Mouse (Mus musculus) hindbrain, embryonic 14.5 days (tissue): Measurements from ENCODE around the gene Map4. TPM values are rescaled to one million over a fixed set of nuclear protein-coding genes. Genes with fewer than 3 reads are reported as not detected.
A peak's percentile ranks its signal among the peaks of the same experiment; 100 is the strongest.
"Not testable (repeated sequence)": the region's sequence is repeated elsewhere in the genome, so short reads cannot be mapped to it uniquely, and the experiment has no call there.

Source experiments
- ATAC-seq: fragments of 200-750 bp; cut with Nextera tagmentation; 2 replicates; pipeline ENCODE4 v1.8.0; 2017; ENCODE audit warnings: moderate number of reproducible peaks, mild to moderate bottlenecking, moderate TSS enrichment, moderate library complexity; ENCODE audit not compliant: low FRiP score
- DNase-seq: peaks from one replicate; pipeline ENCODE4 v3.0.0-alpha.2; 2015; ENCODE audit warnings: low spot score
- H3K27ac ChIP-seq: fragments of 300-500 bp; sonication (generic); 2 replicates; pipeline ENCODE4 v1.5.1; 2014; ENCODE audit warnings: mild to moderate bottlenecking, moderate library complexity
- H3K27me3 ChIP-seq: fragments of 300-500 bp; sonication (generic); 2 replicates; pipeline ENCODE4 v1.6.1; 2014; ENCODE audit warnings: mild to moderate bottlenecking, low read length, mixed read lengths; ENCODE audit not compliant: control insufficient read depth, insufficient read depth
- H3K36me3 ChIP-seq: fragments of 300-500 bp; sonication (generic); replicated peaks from 2 replicates; pipeline ENCODE4 v1.6.1; 2014; ENCODE audit not compliant: control insufficient read depth, insufficient read depth
- H3K4me1 ChIP-seq: fragments of 300-500 bp; sonication (generic); replicated peaks from 2 replicates; pipeline ENCODE4 v1.6.1; 2014; ENCODE audit warnings: antibody characterized with exemption, low read length, mixed read lengths; ENCODE audit not compliant: control insufficient read depth, insufficient read depth
- H3K4me2 ChIP-seq: fragments of 300-500 bp; sonication (generic); replicated peaks from 2 replicates; pipeline ENCODE4 v1.6.1; 2014; ENCODE audit warnings: mild to moderate bottlenecking, moderate library complexity
- H3K4me3 ChIP-seq: fragments of 300-500 bp; sonication (generic); replicated peaks from 2 replicates; pipeline ENCODE4 v1.5.1; 2014; ENCODE audit warnings: mild to moderate bottlenecking, low read length
- H3K9ac ChIP-seq: fragments of 300-500 bp; sonication (generic); 2 replicates; pipeline ENCODE4 v1.6.1; 2014
- H3K9me3 ChIP-seq: fragments of 300-500 bp; sonication (generic); 2 replicates; pipeline ENCODE4 v1.6.1; 2016; ENCODE audit warnings: low read length; ENCODE audit not compliant: control insufficient read depth
- WGBS: fragments of 180-500 bp; shearing (Covaris S2); extraction: QIAGEN DNeasy Blood & Tissue Kit; methylation state at CpG from one replicate; pipeline ENCODE4 v1.1.7; 2014; 5-methylcytosine and 5-hydroxymethylcytosine counted together
- polyA plus RNA-seq: library from polyadenylated mRNA; unstranded; fragments of >200 nt; fragmentation: Nextera tagmentation; extraction: Ambion mirVana; gene quantifications from 2 replicates; pipeline ENCODE4 v1.2.1, GENCODE M21; 2014

Gene Map4
- polyA plus RNA-seq, 1 experiment from 2014 or later: 189 TPM

DNA sequence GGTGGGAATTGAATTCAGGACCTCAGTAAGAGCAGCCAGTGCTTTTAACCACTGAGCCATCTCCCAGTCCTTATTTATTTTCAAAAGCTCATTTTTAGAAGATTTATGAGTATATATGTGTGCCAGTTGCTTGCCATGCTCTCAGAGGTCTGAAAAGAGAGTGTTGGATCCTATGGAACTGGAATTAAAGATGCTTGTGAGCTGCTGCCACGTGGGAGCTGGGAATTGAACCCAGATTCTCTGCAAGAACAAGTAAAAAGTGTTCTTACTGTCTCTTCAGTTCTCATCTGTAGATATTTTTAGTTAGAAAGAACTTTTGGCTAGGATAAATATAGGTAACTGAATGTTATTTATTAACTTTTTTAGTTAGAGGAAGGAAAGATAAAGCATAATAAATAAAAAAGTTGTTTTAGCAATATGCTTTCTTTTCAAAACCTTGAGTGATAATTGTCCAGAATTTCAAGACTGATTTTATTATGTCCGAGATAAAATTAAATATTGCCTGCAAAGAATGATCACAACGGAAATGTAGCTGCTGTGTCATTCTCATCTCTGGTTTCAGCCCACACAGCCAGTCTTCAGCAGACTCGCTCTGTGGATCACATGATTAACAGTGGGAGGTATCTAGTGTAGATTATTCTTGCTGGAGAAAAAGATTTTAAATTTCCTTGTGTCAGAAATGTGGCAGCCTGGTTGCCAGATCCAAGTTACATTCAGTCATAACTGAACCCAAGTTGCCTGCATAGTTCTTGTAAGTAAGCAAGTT, 37.3 kb downstream of the Map4 start:
- 71% methylated on average over 4 of the region's 4 CpGs for WGBS
- no peaks in the 10 kb centered on the region for H3K9me3 ChIP-seq
- DNase-seq: no peak
- H3K36me3 ChIP-seq: no peaks in the 10 kb centered on the region
- no peak for ATAC-seq
- H3K4me3 ChIP-seq: no peak overlapping the region
- H3K4me2 ChIP-seq: no peak overlapping the region
- H3K9ac ChIP-seq: no peak overlapping the region
- H3K27ac ChIP-seq: no peak overlapping the region
- H3K4me1 ChIP-seq: 0 out of 2 replicates have a peak, but pooled peaks cover 4% of the 10 kb centered on the region
- no peaks in the 10 kb centered on the region for H3K27me3 ChIP-seq

DNA sequence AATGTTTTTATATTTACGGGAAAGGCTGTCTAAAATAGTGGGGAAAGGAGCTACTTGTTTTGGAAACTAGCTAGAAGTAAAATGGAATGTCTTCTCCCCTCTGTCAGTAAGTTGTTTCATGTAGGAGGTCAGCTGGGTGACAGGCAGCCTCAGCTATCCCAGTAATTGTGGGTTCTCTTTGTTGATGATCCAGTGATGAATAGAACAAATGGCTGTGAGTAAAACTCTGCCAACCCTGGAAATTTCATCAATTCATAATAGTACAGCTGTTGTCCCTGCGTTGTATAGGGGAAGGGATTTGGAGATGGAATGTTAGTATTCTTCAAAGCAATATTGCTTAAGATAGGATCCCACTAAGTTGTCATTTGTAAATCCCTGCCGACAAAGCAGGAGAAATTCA, 37.9 kb downstream of the Map4 start:
- H3K4me2 ChIP-seq: no peak overlapping the region
- WGBS: 73% methylated on average over 3 of the region's 3 CpGs
- no peak for ATAC-seq

DNA sequence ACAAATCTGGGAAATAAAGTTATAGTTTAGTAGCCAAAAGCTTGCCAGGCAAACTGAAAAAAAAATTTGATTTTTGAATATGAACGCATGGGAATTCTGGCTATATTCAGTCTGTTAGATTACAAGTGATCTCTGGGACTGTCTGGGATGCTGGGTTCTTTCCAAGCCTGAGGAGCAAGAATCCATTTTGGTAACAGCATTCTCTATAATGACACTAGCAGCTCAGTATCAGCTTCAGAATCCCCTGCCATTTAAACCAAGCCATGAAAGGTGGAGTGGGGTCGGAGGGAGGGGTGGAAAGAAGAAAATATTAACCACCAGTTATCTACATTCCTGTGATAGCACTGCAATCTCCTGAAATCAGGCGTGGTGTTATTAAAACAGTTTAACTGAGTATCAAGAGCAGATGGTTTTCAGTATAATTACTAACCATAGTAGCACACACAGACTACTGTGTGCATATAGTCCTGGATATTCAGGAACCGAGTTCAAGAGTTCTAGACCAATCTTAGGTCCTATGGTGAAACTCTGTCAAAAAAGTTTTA, 38.6 kb downstream of the Map4 start:
- Histone ChIP-seq H3K27me3 (no peaks in the 10 kb centered on the region), H3K4me1 (0 out of 2 replicates have a peak, but pooled peaks cover 4% of the 10 kb centered on the region), H3K36me3 (no peaks in the 10 kb centered on the region), H3K9me3 (no peaks in the 10 kb centered on the region), H3K4me2 (no peak overlapping the region), H3K4me3 (no peak overlapping the region), H3K9ac (no peak overlapping the region), H3K27ac (no peak overlapping the region)
- ATAC-seq (no peak), DNase-seq (no peak)
- 94% methylated on average over 4 of the region's 4 CpGs for WGBS

More for the DNA sequence above, 37.9 kb downstream of the Map4 start:
- no peak overlapping the region for H3K9ac ChIP-seq
- H3K4me1 ChIP-seq: 0 out of 2 replicates have a peak, but pooled peaks cover 4% of the 10 kb centered on the region
- no peak overlapping the region for H3K27ac ChIP-seq
- no peaks in the 10 kb centered on the region for H3K27me3 ChIP-seq
- no peak overlapping the region for H3K4me3 ChIP-seq
- H3K9me3 ChIP-seq: no peaks in the 10 kb centered on the region
- no peak for DNase-seq
- no peaks in the 10 kb centered on the region for H3K36me3 ChIP-seq

DNA sequence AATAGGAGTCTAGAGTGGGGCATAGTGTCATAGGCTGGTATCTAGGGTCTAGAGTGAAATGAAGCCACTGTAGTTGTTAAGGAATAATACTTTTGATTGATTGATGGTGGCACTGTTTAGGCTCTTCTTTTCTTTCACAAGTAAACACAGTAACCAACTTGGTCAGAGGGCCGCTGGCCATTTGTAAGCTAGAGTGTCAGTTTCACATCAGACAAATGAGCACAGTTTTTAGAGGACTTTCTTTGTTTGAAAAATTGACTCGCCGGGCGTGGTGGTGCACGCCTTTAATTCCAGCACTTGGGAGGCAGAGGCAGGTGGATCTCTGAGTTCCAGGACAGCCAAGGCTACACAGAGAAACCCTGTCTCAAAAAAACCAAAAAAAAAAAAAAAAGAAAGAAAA, 40.5 kb downstream of the Map4 start:
- not testable (repeated sequence) for H3K27ac ChIP-seq, H3K36me3 ChIP-seq, H3K27me3 ChIP-seq, DNase-seq, H3K4me2 ChIP-seq, H3K4me3 ChIP-seq, ATAC-seq, H3K9me3 ChIP-seq, H3K4me1 ChIP-seq, H3K9ac ChIP-seq
- 97% methylated on average over 5 of the region's 5 CpGs for WGBS

DNA sequence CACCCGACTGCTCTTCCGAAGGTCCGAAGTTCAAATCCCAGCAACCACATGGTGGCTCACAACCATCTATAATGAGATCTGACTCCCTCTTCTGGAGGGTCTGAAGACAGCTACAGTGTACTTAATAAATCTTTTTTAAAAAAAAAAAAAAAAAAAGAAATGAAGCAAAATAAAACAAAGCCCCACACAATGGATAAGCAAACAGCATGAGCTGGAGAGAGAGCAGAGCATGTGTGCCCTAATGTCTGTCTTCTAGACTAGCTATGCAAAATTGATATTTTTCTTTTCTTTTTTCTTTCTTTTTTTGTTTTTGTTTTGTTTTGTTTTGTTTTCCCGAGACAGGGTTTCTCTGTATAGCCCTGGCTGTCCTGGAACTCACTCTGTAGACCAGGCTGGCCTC, 49.0 kb downstream of the Map4 start:
- H3K9me3 ChIP-seq, DNase-seq, H3K9ac ChIP-seq, H3K27me3 ChIP-seq, H3K4me3 ChIP-seq, H3K4me1 ChIP-seq, H3K4me2 ChIP-seq, ATAC-seq, H3K27ac ChIP-seq: not testable (repeated sequence)
- 97% methylated on average over 4 of the region's 4 CpGs for WGBS
- H3K36me3 ChIP-seq: peaks cover 28% of the 10 kb centered on the region

DNA sequence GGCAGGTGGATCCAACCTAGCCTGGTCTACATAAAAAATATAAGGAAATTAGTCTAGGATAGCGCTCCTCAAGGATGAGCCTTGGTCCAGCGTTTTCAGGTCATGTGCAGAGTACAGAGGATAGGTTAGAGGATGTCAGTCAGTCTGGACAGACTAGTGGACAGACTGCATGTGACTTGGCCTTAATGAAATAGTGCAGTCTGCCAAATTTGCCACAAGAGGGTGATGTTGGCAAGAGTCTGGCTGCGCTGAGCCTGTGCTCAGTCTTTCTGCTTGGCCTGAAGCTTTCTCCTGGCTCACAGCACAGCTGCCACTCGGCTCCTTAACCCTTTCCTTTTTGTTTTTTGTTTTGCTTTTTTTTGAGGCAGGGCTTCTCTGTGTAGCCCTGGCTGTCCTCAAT, 54.2 kb downstream of the Map4 start:
- Histone ChIP-seq H3K27ac (no peak overlapping the region), H3K4me2 (no peak overlapping the region), H3K27me3 (no peaks in the 10 kb centered on the region), H3K9me3 (no peaks in the 10 kb centered on the region), H3K36me3 (peaks cover 22% of the 10 kb centered on the region), H3K9ac (no peak overlapping the region), H3K4me3 (no peak overlapping the region), H3K4me1 (no peaks in the 10 kb centered on the region)
- peak; percentile 79 for DNase-seq
- 23% methylated on average over 4 of the region's 4 CpGs for WGBS
- ATAC-seq: peak; percentile 46; the same call in 1 of the 2 replicates

DNA sequence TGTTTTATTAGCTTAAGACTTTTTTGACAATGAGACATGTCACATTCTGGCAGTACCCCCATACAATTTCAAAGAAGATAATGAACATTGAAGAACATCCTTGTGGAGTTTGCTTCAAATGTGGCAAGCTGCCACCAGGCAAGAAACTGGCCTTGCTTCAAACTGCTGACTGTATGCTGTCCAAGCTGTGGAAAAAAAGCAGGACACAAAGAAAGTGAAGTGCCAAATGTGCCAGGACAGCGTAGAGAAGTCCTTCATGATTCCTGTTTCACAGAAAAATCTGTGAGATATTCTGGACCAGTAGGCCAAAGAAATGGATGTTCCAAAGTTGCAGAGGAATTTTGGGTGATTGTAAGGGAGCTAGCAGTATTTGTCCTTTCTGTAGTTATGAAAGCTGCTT, 57.8 kb downstream of the Map4 start:
- Histone ChIP-seq H3K9ac (no peak overlapping the region), H3K9me3 (no peaks in the 10 kb centered on the region), H3K27ac (0 out of 2 replicates have a peak overlapping the region, but pooled peaks have one; percentile 29), H3K4me2 (no peak overlapping the region), H3K4me3 (no peak overlapping the region), H3K36me3 (no peaks in the 10 kb centered on the region; the same call in 1 of the 2 replicates), H3K27me3 (no peaks in the 10 kb centered on the region), H3K4me1 (no peaks in the 10 kb centered on the region)
- 86% methylated on average over 1 of the region's 1 CpGs for WGBS
- DNase-seq: no peak
- no peak for ATAC-seq

DNA sequence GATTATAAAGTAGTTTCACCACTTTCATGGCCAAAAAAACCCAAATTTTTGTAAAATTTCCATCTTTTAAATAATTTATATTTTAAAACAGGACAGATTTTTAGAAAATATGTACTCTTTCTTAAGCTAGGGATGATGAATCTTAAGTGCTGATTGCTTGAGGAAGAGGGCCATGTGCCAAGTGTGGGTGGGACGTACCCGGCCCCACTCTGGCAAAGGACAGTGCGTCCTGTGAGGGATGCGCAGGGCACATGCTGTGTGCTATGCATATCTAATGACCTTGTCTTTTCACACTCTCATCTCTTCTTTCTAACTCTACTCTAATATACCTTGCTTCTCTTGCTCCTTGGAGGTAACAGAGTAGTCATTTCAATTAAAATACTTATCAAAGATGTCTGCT, 66.2 kb downstream of the Map4 start:
- Histone ChIP-seq H3K27me3 (no peaks in the 10 kb centered on the region), H3K9me3 (no peaks in the 10 kb centered on the region), H3K36me3 (peaks cover 9% of the 10 kb centered on the region), H3K9ac (no peak overlapping the region), H3K4me3 (no peak overlapping the region), H3K27ac (no peak overlapping the region), H3K4me2 (no peak overlapping the region), H3K4me1 (no peaks in the 10 kb centered on the region)
- WGBS: 47% methylated on average over 4 of the region's 4 CpGs
- ATAC-seq (no peak), DNase-seq (no peak)

DNA sequence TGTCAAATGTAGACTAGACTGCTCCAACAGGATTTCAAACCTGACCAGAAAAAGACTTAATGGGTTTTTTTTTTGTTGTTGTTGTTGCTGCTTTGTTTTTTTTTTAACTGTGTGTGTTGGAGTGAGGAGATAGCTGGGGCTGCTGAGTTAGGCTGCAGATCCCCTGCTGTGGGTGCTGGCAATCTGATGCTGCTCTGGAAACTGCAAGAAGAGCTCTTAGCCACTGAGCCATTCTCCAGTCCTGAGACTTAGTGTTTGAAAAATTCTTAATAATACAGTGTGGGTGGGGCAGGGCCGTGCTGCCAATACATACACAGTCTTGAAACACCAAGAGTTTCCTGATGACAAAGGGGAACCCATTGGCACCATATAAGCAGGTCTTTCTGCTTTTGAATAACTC, 70.7 kb downstream of the Map4 start:
- peaks cover 9% of the 10 kb centered on the region for H3K36me3 ChIP-seq
- 58% methylated on average over 1 of the region's 1 CpGs for WGBS
- no peak overlapping the region for H3K27ac ChIP-seq
- H3K4me3 ChIP-seq: no peak overlapping the region
- no peak overlapping the region for H3K9ac ChIP-seq
- no peaks in the 10 kb centered on the region for H3K27me3 ChIP-seq
- H3K4me1 ChIP-seq: no peaks in the 10 kb centered on the region
- H3K4me2 ChIP-seq: no peak overlapping the region
- H3K9me3 ChIP-seq: no peaks in the 10 kb centered on the region
- DNase-seq (no peak), ATAC-seq (no peak)
